Mouse (Mus musculus) heart, embryonic 11.5 days (tissue): ENCODE data around the gene Wnt9b. TPM values are rescaled to one million over a fixed set of nuclear protein-coding genes. Genes with fewer than 3 reads are reported as not detected.

Experiments used
- ATAC-seq: fragments of 200-750 bp; cut with Nextera tagmentation; replicated peaks from 2 replicates; pipeline ENCODE4 v1.8.0; 2017; ENCODE audit warnings: moderate library complexity; ENCODE audit not compliant: insufficient number of reproducible peaks, low FRiP score, low TSS enrichment
- H3K27ac ChIP-seq: fragments of 300-500 bp; sonication (generic); 2 replicates; pipeline ENCODE4 v1.5.1; 2014; ENCODE audit warnings: mild to moderate bottlenecking, low read depth, low read length
- H3K27me3 ChIP-seq: fragments of 300-500 bp; sonication (generic); 2 replicates; pipeline ENCODE4 v1.6.1; 2014; ENCODE audit warnings: mild to moderate bottlenecking, low read length, mixed read lengths; ENCODE audit not compliant: control insufficient read depth, insufficient read depth
- H3K36me3 ChIP-seq: fragments of 300-500 bp; sonication (generic); 2 replicates; pipeline ENCODE4 v1.6.1; 2014; ENCODE audit warnings: mild to moderate bottlenecking, low read length, moderate library complexity, mixed read lengths; ENCODE audit not compliant: control insufficient read depth, insufficient read depth
- H3K4me1 ChIP-seq: fragments of 300-500 bp; sonication (generic); 2 replicates; pipeline ENCODE4 v1.6.1; 2014; ENCODE audit warnings: low read length; ENCODE audit not compliant: control insufficient read depth, insufficient read depth
- H3K4me2 ChIP-seq: fragments of 300-500 bp; sonication (generic); 2 replicates; pipeline ENCODE4 v1.6.1; 2014; ENCODE audit warnings: mild to moderate bottlenecking, moderate library complexity
- H3K4me3 ChIP-seq: fragments of 300-500 bp; sonication (generic); 2 replicates; pipeline ENCODE4 v1.5.1; 2014; ENCODE audit warnings: low read depth, low read length
- H3K9ac ChIP-seq: fragments of 300-500 bp; sonication (generic); 2 replicates; pipeline ENCODE4 v1.6.1; 2014; ENCODE audit warnings: mild to moderate bottlenecking, low read depth, low read length, moderate library complexity
- H3K9me3 ChIP-seq: fragments of 300-500 bp; sonication (generic); replicated peaks from 2 replicates; pipeline ENCODE4 v1.6.1; 2016; ENCODE audit warnings: low read length; ENCODE audit not compliant: control insufficient read depth
- WGBS: fragments of 180-500 bp; shearing (Covaris S2); extraction: QIAGEN DNeasy Blood & Tissue Kit; methylation state at CpG from one replicate; pipeline ENCODE4 v1.1.7; 2014; ENCODE audit not compliant: insufficient replicate concordance; 5-methylcytosine and 5-hydroxymethylcytosine counted together
- polyA plus RNA-seq: library from polyadenylated mRNA; unstranded; fragments of >200 nt; fragmentation: Nextera tagmentation; extraction: Ambion mirVana; gene quantifications from 2 replicates; pipeline ENCODE4 v1.2.1, GENCODE M21; 2014

Wnt9b gene
- polyA plus RNA-seq, 1 experiment from 2014 or later, result 0.90 TPM

- ATAC-seq, result no peak
- H3K36me3 ChIP-seq, result no peaks in the 10 kb centered on the region
- peaks cover 9% of the 10 kb centered on the region for H3K27me3 ChIP-seq
- H3K4me2 ChIP-seq, result no peak overlapping the region
- no peak overlapping the region for H3K9ac ChIP-seq
- no peak overlapping the region for H3K4me3 ChIP-seq
- H3K9me3 ChIP-seq, result no peaks in the 10 kb centered on the region
- 72% methylated on average over 19 of the region's 19 CpGs for WGBS
- no peak overlapping the region for H3K27ac ChIP-seq
- peaks cover 4% of the 10 kb centered on the region for H3K4me1 ChIP-seq
Measured at GRCm38 (mm10) chr11:103735046-103735781, 14.4 kb downstream of the Wnt9b start.

GRCm38 (mm10) chr11:103734411-103735045 lies 15.1 kb downstream of the Wnt9b start:
- Histone ChIP-seq H3K4me1 (peaks cover 4% of the 10 kb centered on the region), H3K4me3 (no peak overlapping the region), H3K4me2 (no peak overlapping the region), H3K27ac (no peak overlapping the region), H3K9me3 (no peaks in the 10 kb centered on the region), H3K27me3 (peaks cover 11% of the 10 kb centered on the region), H3K36me3 (no peaks in the 10 kb centered on the region), H3K9ac (no peak overlapping the region)
- no peak for ATAC-seq
- 59% methylated on average over 5 of the region's 5 CpGs for WGBS

- 86% methylated on average over 2 of the region's 2 CpGs for WGBS
- Histone ChIP-seq H3K4me1 (peaks cover 4% of the 10 kb centered on the region), H3K36me3 (no peaks in the 10 kb centered on the region), H3K9ac (no peak overlapping the region), H3K4me3 (no peak overlapping the region), H3K27ac (no peak overlapping the region), H3K27me3 (peaks cover 15% of the 10 kb centered on the region), H3K4me2 (no peak overlapping the region), H3K9me3 (no peaks in the 10 kb centered on the region)
- ATAC-seq, result no peak
Measured at GRCm38 (mm10) chr11:103733961-103734360, 15.7 kb downstream of the Wnt9b start.

GRCm38 (mm10) chr11:103733069-103733468 lies 16.6 kb downstream of the Wnt9b start:
- ATAC-seq, result no peak
- no peaks in the 10 kb centered on the region for H3K9me3 ChIP-seq
- H3K4me3 ChIP-seq, result no peak overlapping the region
- H3K4me2 ChIP-seq, result no peak overlapping the region
- H3K4me1 ChIP-seq, result peaks cover 4% of the 10 kb centered on the region
- peaks cover 15% of the 10 kb centered on the region for H3K27me3 ChIP-seq
- no peaks in the 10 kb centered on the region for H3K36me3 ChIP-seq
- no peak overlapping the region for H3K27ac ChIP-seq
- WGBS, result 60% methylated on average over 4 of the region's 4 CpGs
- H3K9ac ChIP-seq, result no peak overlapping the region

GRCm38 (mm10) chr11:103732306-103732705 lies 17.3 kb downstream of the Wnt9b start:
- no peaks in the 10 kb centered on the region for H3K9me3 ChIP-seq
- no peak overlapping the region for H3K4me3 ChIP-seq
- no peak for ATAC-seq
- H3K36me3 ChIP-seq, result no peaks in the 10 kb centered on the region
- no peak overlapping the region for H3K27ac ChIP-seq
- H3K4me1 ChIP-seq, result peaks cover 4% of the 10 kb centered on the region
- H3K9ac ChIP-seq, result no peak overlapping the region
- WGBS, result 84% methylated on average over 7 of the region's 7 CpGs
- H3K27me3 ChIP-seq, result peaks cover 15% of the 10 kb centered on the region
- no peak overlapping the region for H3K4me2 ChIP-seq

- H3K36me3 ChIP-seq, result no peaks in the 10 kb centered on the region
- ATAC-seq, result no peak
- no peak overlapping the region for H3K4me3 ChIP-seq
- H3K9ac ChIP-seq, result no peak overlapping the region
- H3K9me3 ChIP-seq, result no peaks in the 10 kb centered on the region
- H3K27ac ChIP-seq, result no peak overlapping the region
- WGBS, result 67% methylated on average over 9 of the region's 9 CpGs
- H3K4me2 ChIP-seq, result no peak overlapping the region
- peaks cover 4% of the 10 kb centered on the region for H3K4me1 ChIP-seq
- H3K27me3 ChIP-seq, result peaks cover 15% of the 10 kb centered on the region
Measured at GRCm38 (mm10) chr11:103731594-103731993, 18.0 kb downstream of the Wnt9b start.

GRCm38 (mm10) chr11:103729282-103729985 lies 20.2 kb downstream of the Wnt9b start:
- Histone ChIP-seq H3K9ac (no peak overlapping the region), H3K9me3 (no peaks in the 10 kb centered on the region), H3K27me3 (peaks cover 15% of the 10 kb centered on the region), H3K27ac (no peak overlapping the region), H3K4me2 (no peak overlapping the region), H3K4me1 (peaks cover 4% of the 10 kb centered on the region), H3K4me3 (no peak overlapping the region), H3K36me3 (no peaks in the 10 kb centered on the region)
- no peak for ATAC-seq
- WGBS, result 63% methylated on average over 9 of the region's 9 CpGs

- H3K9me3 ChIP-seq, result no peaks in the 10 kb centered on the region
- no peak overlapping the region for H3K27ac ChIP-seq
- 64% methylated on average over 11 of the region's 11 CpGs for WGBS
- no peaks in the 10 kb centered on the region for H3K36me3 ChIP-seq
- H3K27me3 ChIP-seq, result peaks cover 2% of the 10 kb centered on the region; the same call in 1 of the 2 replicates
- H3K4me2 ChIP-seq, result no peak overlapping the region
- no peak for ATAC-seq
- H3K4me1 ChIP-seq, result peaks cover 9% of the 10 kb centered on the region; the same call in 1 of the 2 replicates
- no peak overlapping the region for H3K9ac ChIP-seq
- no peak overlapping the region for H3K4me3 ChIP-seq
Measured at GRCm38 (mm10) chr11:103724331-103724771, 25.3 kb downstream of the Wnt9b start.
